Mouse (Mus musculus) testis, adult 2 months (tissue): Measurements from ENCODE around the gene Satb2. TPM values are rescaled to one million over a fixed set of nuclear protein-coding genes. Genes with fewer than 3 reads are reported as not detected.
A peak's percentile ranks its signal among the peaks of the same experiment; 100 is the strongest.

Experiments used
- H3K27ac ChIP-seq: fragments of 200-500 bp; 2 replicates; pipeline ENCODE4 v1.5.1; 2012; ENCODE audit warnings: low read depth, low read length; ENCODE audit not compliant: control insufficient read depth, insufficient read depth
- H3K27me3 ChIP-seq: fragments of 200-500 bp; 2 replicates; pipeline ENCODE4 v1.6.1; 2012; ENCODE audit warnings: mild to moderate bottlenecking, low read length, moderate library complexity; ENCODE audit not compliant: control insufficient read depth, insufficient read depth
- H3K36me3 ChIP-seq: fragments of 200-500 bp; 2 replicates; pipeline ENCODE4 v1.6.1; 2012; ENCODE audit warnings: mild to moderate bottlenecking, low read length; ENCODE audit not compliant: control insufficient read depth, insufficient read depth
- H3K4me1 ChIP-seq: fragments of 200-500 bp; 2 replicates; pipeline ENCODE4 v1.6.1; 2012; ENCODE audit warnings: low read length; ENCODE audit not compliant: control insufficient read depth, insufficient read depth
- H3K4me3 ChIP-seq: fragments of 200-500 bp; 2 replicates; pipeline ENCODE4 v1.5.1; 2012; ENCODE audit warnings: low read depth, mild to moderate bottlenecking, low read length, moderate library complexity, mixed read lengths; ENCODE audit not compliant: control insufficient read depth
- CTCF ChIP-seq: fragments of 200-500 bp; IDR thresholded peaks from 2 replicates; pipeline ENCODE4 v1.5.1; 2012; ENCODE audit warnings: low read depth, mild to moderate bottlenecking, inconsistent platforms, low read length, moderate library complexity; ENCODE audit not compliant: control insufficient read depth, insufficient read depth, insufficient replicate concordance
- POLR2A ChIP-seq: fragments of 200-500 bp; IDR thresholded peaks from 2 replicates; pipeline ENCODE4 v1.6.1; 2012; ENCODE audit warnings: low read depth, mild to moderate bottlenecking, inconsistent platforms, low read length, moderate library complexity; ENCODE audit not compliant: control insufficient read depth
- polyA plus RNA-seq: library from polyadenylated mRNA; depleted of rRNA; stranded (reverse); fragments of >200 nt; gene quantifications from 2 replicates; pipeline ENCODE4 v1.2.3, GENCODE M21; 2012

Satb2 gene
- polyA plus RNA-seq, 1 experiment: 1.3 TPM

GRCm38 (mm10) chr1:56973593-56973950, 4.9 kb downstream of the Satb2 start:
- Histone ChIP-seq H3K27me3 (peaks cover 6% of the 10 kb centered on the region), H3K4me3 (peak overlapping the region; percentile 95), H3K27ac (no peak overlapping the region), H3K4me1 (peaks cover 20% of the 10 kb centered on the region), H3K36me3 (no peaks in the 10 kb centered on the region)
- TF ChIP-seq POLR2A (no peak), CTCF (no peak)

GRCm38 (mm10) chr1:56972950-56973592, 5.4 kb downstream of the Satb2 start:
- TF ChIP-seq CTCF: no peak
- TF ChIP-seq POLR2A: no peak
- Histone ChIP-seq H3K27ac (no peak overlapping the region), H3K4me1 (peaks cover 20% of the 10 kb centered on the region), H3K36me3 (no peaks in the 10 kb centered on the region), H3K27me3 (peaks cover 3% of the 10 kb centered on the region), H3K4me3 (peak overlapping the region; percentile 95)

GRCm38 (mm10) chr1:56972251-56972949, 6.0 kb downstream of the Satb2 start:
- peaks cover 2% of the 10 kb centered on the region; the same call in 1 of the 2 replicates for H3K27me3 ChIP-seq
- no peak overlapping the region for H3K27ac ChIP-seq
- no peak for TF ChIP-seq POLR2A
- TF ChIP-seq CTCF: no peak

GRCm38 (mm10) chr1:56971942-56972250, 6.6 kb downstream of the Satb2 start:
- no peak overlapping the region for H3K27ac ChIP-seq

More at GRCm38 (mm10) chr1:56972251-56972949, 6.0 kb downstream of the Satb2 start:
- peaks cover 20% of the 10 kb centered on the region for H3K4me1 ChIP-seq
- H3K4me3 ChIP-seq: peak overlapping the region; percentile 95
- H3K36me3 ChIP-seq: no peaks in the 10 kb centered on the region

GRCm38 (mm10) chr1:56971441-56971861, 7.0 kb downstream of the Satb2 start:
- Histone ChIP-seq H3K4me1 (peaks cover 20% of the 10 kb centered on the region), H3K27ac (no peak overlapping the region), H3K27me3 (peaks cover 2% of the 10 kb centered on the region; the same call in 1 of the 2 replicates), H3K4me3 (no peak overlapping the region), H3K36me3 (no peaks in the 10 kb centered on the region)
- TF ChIP-seq CTCF (no peak), POLR2A (no peak)

More at GRCm38 (mm10) chr1:56971942-56972250, 6.6 kb downstream of the Satb2 start:
- H3K4me1 ChIP-seq: peaks cover 20% of the 10 kb centered on the region
- TF ChIP-seq CTCF: no peak
- no peak for TF ChIP-seq POLR2A
- H3K36me3 ChIP-seq: no peaks in the 10 kb centered on the region
- peaks cover 2% of the 10 kb centered on the region; the same call in 1 of the 2 replicates for H3K27me3 ChIP-seq
- peak overlapping the region; percentile 41 for H3K4me3 ChIP-seq

- Histone ChIP-seq H3K27ac (no peak overlapping the region), H3K36me3 (no peaks in the 10 kb centered on the region), H3K4me1 (peaks cover 17% of the 10 kb centered on the region), H3K27me3 (peaks cover 2% of the 10 kb centered on the region; the same call in 1 of the 2 replicates), H3K4me3 (no peak overlapping the region)
- no peak for TF ChIP-seq POLR2A
- no peak for TF ChIP-seq CTCF
Measured at GRCm38 (mm10) chr1:56970740-56971141, 7.7 kb downstream of the Satb2 start.

- Histone ChIP-seq H3K27me3 (peaks cover 2% of the 10 kb centered on the region; the same call in 1 of the 2 replicates), H3K4me3 (peak overlapping the region; percentile 29; the same call in 1 of the 2 replicates), H3K27ac (no peak overlapping the region), H3K4me1 (peaks cover 17% of the 10 kb centered on the region), H3K36me3 (no peaks in the 10 kb centered on the region)
- TF ChIP-seq POLR2A (no peak), CTCF (no peak)
Measured at GRCm38 (mm10) chr1:56969364-56970360, 8.8 kb downstream of the Satb2 start.
